Mouse (Mus musculus) cortical plate, adult 2 months (tissue): ENCODE results near the gene Adra2c.

Experiments
- CTCF ChIP-seq: fragments of 200-500 bp; IDR thresholded peaks from 2 replicates; pipeline ENCODE4 v1.5.1; 2011; ENCODE audit warnings: mild to moderate bottlenecking, control low read depth, low read length; ENCODE audit not compliant: insufficient read depth; ENCODE audit errors: extremely low read depth
- POLR2A ChIP-seq: fragments of 200-500 bp; IDR thresholded peaks from 2 replicates; pipeline ENCODE4 v1.6.1; 2011; ENCODE audit warnings: mild to moderate bottlenecking, low read length, control low read depth; ENCODE audit not compliant: insufficient read depth; ENCODE audit errors: extremely low read depth

DNA sequence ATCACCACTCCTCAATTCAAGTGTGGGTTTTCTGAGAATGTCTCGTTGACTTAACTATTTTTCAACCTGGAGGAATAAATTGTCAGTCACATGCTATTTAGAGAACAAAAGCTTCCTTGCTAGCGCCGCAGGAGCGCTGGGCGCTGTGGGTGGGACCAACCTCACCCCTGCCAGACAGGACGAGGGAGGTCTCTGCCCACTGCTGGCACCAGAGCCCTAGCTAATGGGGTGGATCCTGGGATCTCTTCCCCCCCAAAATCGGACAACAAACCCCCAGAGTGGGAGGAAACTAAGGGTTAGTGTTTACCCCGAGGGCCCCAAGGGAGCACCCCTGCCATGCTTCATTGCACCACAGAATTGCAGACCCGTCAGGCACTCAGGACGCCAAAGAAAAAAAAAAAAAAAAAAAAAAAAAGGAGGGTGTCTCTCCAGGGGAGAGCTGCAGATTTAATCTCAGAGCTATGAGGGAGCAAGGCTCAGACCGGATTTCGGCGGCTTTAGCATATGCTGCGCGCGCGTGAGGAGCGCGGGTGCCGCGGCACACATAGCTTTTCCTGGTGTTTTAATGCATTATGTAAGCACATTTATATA lies 35.2 kb downstream of the Adra2c start:
- no peak for TF ChIP-seq CTCF
- TF ChIP-seq POLR2A: no peak
